Mouse (Mus musculus): ENCODE results near the gene Gpr88.

- peak; percentile 47 for TF ChIP-seq CTCF (IDR thresholded peaks at IDR 0.05; ENCODE audit: low read depth)
- TF ChIP-seq EP300 (optimal IDR thresholded peaks at IDR 0.05): no peak
These were observed 855 bp downstream of the Gpr88 start for GRCm38 (mm10) chr3:116252255-116253040.
